Mouse (Mus musculus) forebrain, embryonic 14.5 days (tissue): ENCODE results near the gene Naa15. TPM values are rescaled to one million over a fixed set of nuclear protein-coding genes. Genes with fewer than 3 reads are reported as not detected.
"Not testable (repeated sequence)": the region's sequence is repeated elsewhere in the genome, so short reads cannot be mapped to it uniquely, and the experiment has no call there.

Source experiments
- ATAC-seq: fragments of 200-750 bp; cut with Nextera tagmentation; 2 replicates; pipeline ENCODE4 v1.8.0; 2017; ENCODE audit warnings: mild to moderate bottlenecking, moderate library complexity
- DNase-seq: peaks from one replicate; pipeline ENCODE4 v3.0.0-alpha.2; 2015; ENCODE audit warnings: low spot score
- H3K27ac ChIP-seq: fragments of 300-500 bp; sonication (generic); 2 replicates; pipeline ENCODE4 v1.5.1; 2014; ENCODE audit warnings: low read depth, mild to moderate bottlenecking, control low read depth, low read length, moderate library complexity
- H3K27me3 ChIP-seq: fragments of 300-500 bp; sonication (generic); replicated peaks from 2 replicates; pipeline ENCODE4 v1.6.1; 2014; ENCODE audit warnings: low read length, control low read depth, mixed read lengths; ENCODE audit not compliant: control insufficient read depth, insufficient read depth
- H3K36me3 ChIP-seq: fragments of 300-500 bp; sonication (generic); 2 replicates; pipeline ENCODE4 v1.6.1; 2014; ENCODE audit warnings: low read length, control low read depth; ENCODE audit not compliant: control insufficient read depth, insufficient read depth
- H3K4me1 ChIP-seq: fragments of 300-500 bp; sonication (generic); 2 replicates; pipeline ENCODE4 v1.6.1; 2014; ENCODE audit warnings: antibody characterized with exemption, low read length, control low read depth; ENCODE audit not compliant: control insufficient read depth, insufficient read depth
- H3K4me2 ChIP-seq: fragments of 300-500 bp; sonication (generic); 2 replicates; pipeline ENCODE4 v1.6.1; 2014; ENCODE audit warnings: mild to moderate bottlenecking, control low read depth, low read length
- H3K4me3 ChIP-seq: fragments of 300-500 bp; sonication (generic); 2 replicates; pipeline ENCODE4 v1.5.1; 2014; ENCODE audit warnings: low read depth, low read length, control low read depth
- H3K9ac ChIP-seq: fragments of 300-500 bp; sonication (generic); 2 replicates; pipeline ENCODE4 v1.6.1; 2014; ENCODE audit warnings: mild to moderate bottlenecking, low read length, control low read depth, moderate library complexity
- H3K9me3 ChIP-seq: fragments of 300-500 bp; sonication (generic); replicated peaks from 2 replicates; pipeline ENCODE4 v1.6.1; 2016; ENCODE audit warnings: low read length, control low read depth, mixed read lengths; ENCODE audit not compliant: control insufficient read depth
- WGBS: fragments of 180-500 bp; shearing (Covaris S2); extraction: QIAGEN DNeasy Blood & Tissue Kit; methylation state at CpG from one replicate; pipeline ENCODE4 v1.1.7; 2014; 5-methylcytosine and 5-hydroxymethylcytosine counted together
- polyA plus RNA-seq: library from polyadenylated mRNA; unstranded; fragments of >200 nt; fragmentation: Nextera tagmentation; extraction: Ambion mirVana; gene quantifications from 2 replicates; pipeline ENCODE4 v1.2.1, GENCODE M21; 2014

The Naa15 gene
- polyA plus RNA-seq, 1 experiment from 2014 or later: 26.6 TPM

DNA sequence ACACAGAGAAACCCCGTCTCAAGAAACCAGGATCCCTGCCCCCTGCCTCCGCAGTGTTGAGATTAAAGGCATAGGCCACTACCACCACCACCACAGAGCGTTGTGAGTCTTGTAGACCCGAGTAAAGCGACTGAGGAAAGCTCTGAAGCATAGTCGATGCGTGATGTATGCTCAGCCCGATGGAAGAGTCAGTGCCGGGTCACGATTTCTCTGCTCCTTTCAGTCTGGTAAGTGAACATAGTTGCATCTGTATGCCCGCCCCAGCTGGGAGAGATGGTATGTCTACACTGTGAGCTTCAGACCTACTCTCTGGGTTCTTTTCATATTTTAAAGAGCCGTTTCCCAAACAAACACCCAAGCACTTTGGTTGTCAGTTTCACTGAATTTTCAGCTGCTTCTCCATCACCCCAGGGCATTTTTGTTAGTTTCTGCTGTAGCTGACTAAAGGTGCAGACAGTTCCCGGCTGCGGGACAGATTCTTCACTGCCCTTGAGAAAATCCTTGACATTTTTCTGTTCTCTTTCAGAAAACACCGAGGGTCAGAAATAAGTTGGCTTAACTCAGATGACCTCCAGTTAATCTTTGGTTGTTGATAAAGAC lies 17.1 kb upstream of the Naa15 start:
- 0 out of 2 replicates have a peak, but pooled peaks cover 9% of the 10 kb centered on the region for H3K27me3 ChIP-seq
- no peak overlapping the region for H3K4me2 ChIP-seq
- H3K9ac ChIP-seq: no peak overlapping the region
- H3K36me3 ChIP-seq: 0 out of 2 replicates have a peak, but pooled peaks cover 1% of the 10 kb centered on the region
- no peaks in the 10 kb centered on the region; the same call in 1 of the 2 replicates for H3K4me1 ChIP-seq
- no peak for DNase-seq
- H3K4me3 ChIP-seq: no peak overlapping the region
- no peak overlapping the region for H3K27ac ChIP-seq
- ATAC-seq: no peak
- WGBS: 59% methylated on average over 15 of the region's 15 CpGs
- no peaks in the 10 kb centered on the region for H3K9me3 ChIP-seq

- Histone ChIP-seq H3K36me3 (peaks cover 8% of the 10 kb centered on the region; the same call in 1 of the 2 replicates), H3K4me3 (no peak overlapping the region), H3K9ac (no peak overlapping the region), H3K4me2 (no peak overlapping the region), H3K27me3 (0 out of 2 replicates have a peak, but pooled peaks cover 9% of the 10 kb centered on the region), H3K27ac (no peak overlapping the region), H3K4me1 (no peaks in the 10 kb centered on the region; the same call in 1 of the 2 replicates), H3K9me3 (no peaks in the 10 kb centered on the region)
- DNase-seq: peak; percentile 27
- 8% methylated on average over 3 of the region's 3 CpGs for WGBS
- ATAC-seq: no peak
Observed at GRCm38 (mm10) chr3:51398667-51399066, 16.3 kb upstream of the Naa15 start.

- Histone ChIP-seq H3K4me2 (no peak overlapping the region), H3K36me3 (peaks cover 13% of the 10 kb centered on the region; the same call in 1 of the 2 replicates), H3K27me3 (0 out of 2 replicates have a peak, but pooled peaks cover 9% of the 10 kb centered on the region), H3K4me1 (no peaks in the 10 kb centered on the region; the same call in 1 of the 2 replicates), H3K27ac (no peak overlapping the region), H3K9me3 (no peaks in the 10 kb centered on the region), H3K9ac (no peak overlapping the region), H3K4me3 (no peak overlapping the region)
- 69% methylated on average over 4 of the region's 4 CpGs for WGBS
- no peak for DNase-seq
- no peak for ATAC-seq
Observed at GRCm38 (mm10) chr3:51399531-51399930, 15.4 kb upstream of the Naa15 start.

DNA sequence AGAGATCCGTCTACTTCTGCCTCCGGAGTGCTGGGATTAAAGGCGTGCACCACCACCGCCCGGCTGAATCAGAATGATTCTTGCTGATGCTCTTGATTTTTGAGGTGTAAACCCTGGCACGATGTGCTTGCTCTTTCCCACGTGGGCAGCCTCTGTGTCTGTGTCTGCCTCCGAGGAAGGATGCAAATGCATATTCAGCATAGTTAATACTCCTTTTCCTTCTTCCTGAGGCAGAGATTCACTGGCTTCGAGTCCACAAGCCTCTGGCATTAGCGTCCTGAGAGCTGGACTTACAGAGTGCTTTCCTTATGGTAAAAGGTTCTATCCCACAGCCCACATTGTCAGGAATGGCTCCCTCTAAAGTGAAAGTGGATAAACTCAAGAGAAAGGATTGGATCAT lies 14.3 kb upstream of the Naa15 start:
- Histone ChIP-seq H3K4me3 (no peak overlapping the region), H3K36me3 (peaks cover 19% of the 10 kb centered on the region; the same call in 1 of the 2 replicates), H3K9ac (no peak overlapping the region), H3K27me3 (0 out of 2 replicates have a peak, but pooled peaks cover 6% of the 10 kb centered on the region), H3K4me2 (no peak overlapping the region), H3K9me3 (no peaks in the 10 kb centered on the region), H3K27ac (no peak overlapping the region), H3K4me1 (no peaks in the 10 kb centered on the region; the same call in 1 of the 2 replicates)
- ATAC-seq (no peak), DNase-seq (no peak)
- 78% methylated on average over 10 of the region's 10 CpGs for WGBS

GRCm38 (mm10) chr3:51402054-51402453 lies 12.9 kb upstream of the Naa15 start:
- WGBS: 65% methylated on average over 4 of the region's 4 CpGs
- not testable (repeated sequence) for H3K4me1 ChIP-seq, H3K9ac ChIP-seq, ATAC-seq, H3K27ac ChIP-seq, H3K9me3 ChIP-seq, DNase-seq, H3K4me2 ChIP-seq, H3K27me3 ChIP-seq, H3K4me3 ChIP-seq
- peaks cover 30% of the 10 kb centered on the region for H3K36me3 ChIP-seq

- no peak overlapping the region for H3K4me2 ChIP-seq
- peaks cover 30% of the 10 kb centered on the region for H3K36me3 ChIP-seq
- no peak overlapping the region for H3K27ac ChIP-seq
- ATAC-seq: no peak
- 0 out of 2 replicates have a peak, but pooled peaks cover 4% of the 10 kb centered on the region for H3K27me3 ChIP-seq
- WGBS: 95% methylated on average over 12 of the region's 12 CpGs
- H3K4me3 ChIP-seq: no peak overlapping the region
- no peak for DNase-seq
- no peaks in the 10 kb centered on the region for H3K9me3 ChIP-seq
- H3K4me1 ChIP-seq: peaks cover under 1% of the 10 kb centered on the region
- no peak overlapping the region for H3K9ac ChIP-seq
Observed at GRCm38 (mm10) chr3:51402628-51403027, 12.3 kb upstream of the Naa15 start.

- DNase-seq (peak; percentile 21), ATAC-seq (peak; percentile 37)
- 20% methylated on average over 20 of the region's 20 CpGs for WGBS
- peak overlapping the region; percentile 76 for H3K9ac ChIP-seq
- peak overlapping the region; percentile 60 for H3K4me2 ChIP-seq
- peaks cover 5% of the 10 kb centered on the region; the same call in 1 of the 2 replicates for H3K4me1 ChIP-seq
- H3K27ac ChIP-seq: peak overlapping the region; percentile 89
- peak overlapping the region; percentile 50 for H3K4me3 ChIP-seq
- peaks cover 27% of the 10 kb centered on the region for H3K36me3 ChIP-seq
- no peaks in the 10 kb centered on the region for H3K9me3 ChIP-seq
- no peaks in the 10 kb centered on the region for H3K27me3 ChIP-seq
Observed at GRCm38 (mm10) chr3:51407870-51408560, 6.9 kb upstream of the Naa15 start.

- no peaks in the 10 kb centered on the region for H3K9me3 ChIP-seq
- H3K4me3 ChIP-seq: peak within 1 kb of the TSS; percentile 50
- WGBS: 0% methylated on average over 39 of the region's 40 CpGs
- H3K27ac ChIP-seq: peak within 1 kb of the TSS; percentile 89
- peak; percentile 96 for DNase-seq
- H3K9ac ChIP-seq: peak within 1 kb of the TSS; percentile 76
- H3K27me3 ChIP-seq: no peaks in the 10 kb centered on the region
- peaks cover 5% of the 10 kb centered on the region; the same call in 1 of the 2 replicates for H3K4me1 ChIP-seq
- peak; percentile 96 for ATAC-seq
- H3K36me3 ChIP-seq: peaks cover 22% of the 10 kb centered on the region
- peak within 1 kb of the TSS; percentile 60 for H3K4me2 ChIP-seq
Observed at GRCm38 (mm10) chr3:51408561-51409183, 6.3 kb upstream of the Naa15 start, which contains the start of gene Ndufc1. Gene Ndufc1 (minus strand): TSS chr3:51408988.
